Mouse (Mus musculus): ENCODE data around the gene Emx1. TPM values are rescaled to one million over a fixed set of nuclear protein-coding genes. Genes with fewer than 3 reads are reported as not detected.

Gene Emx1
- polyA plus RNA-seq, 1 experiment, result not detected

- Histone ChIP-seq H3K4me1 (ENCODE audit: control insufficient read depth, insufficient read depth, insufficient read length) (no peaks in the 10 kb centered on the region; the same call in 1 of the 2 replicates), H3K27me3 (ENCODE audit: control insufficient read depth, insufficient read depth, low read length) (peaks cover 31% of the 10 kb centered on the region), H3K36me3 (ENCODE audit: control insufficient read depth, insufficient read depth, low read length) (no peaks in the 10 kb centered on the region), H3K27ac (ENCODE audit: insufficient read depth, low read length) (no peak overlapping the region), H3K4me3 (ENCODE audit: extremely low read depth, insufficient read depth, insufficient read length) (no peak overlapping the region)
- no peak for DNase-seq (ENCODE audit: low read depth in 1 of 2, low spot score in 2 of 2)
- WGBS, result 5% methylated on average over 39 of the region's 39 CpGs
- TF ChIP-seq CTCF (IDR thresholded peaks at IDR 0.05; ENCODE audit: extremely low read depth, insufficient read depth, insufficient read length, insufficient replicate concordance) (no peak), POLR2A (IDR thresholded peaks at IDR 0.05; ENCODE audit: low read depth, low read length) (no peak)
Measured at GRCm38 (mm10) chr6:85188256-85189110, 1.2 kb downstream of the Emx1 start.

GRCm38 (mm10) chr6:85189361-85189760, 2.1 kb downstream of the Emx1 start:
- H3K4me1 ChIP-seq (ENCODE audit: control insufficient read depth, insufficient read depth, insufficient read length), result no peaks in the 10 kb centered on the region; the same call in 1 of the 2 replicates
- no peak overlapping the region for H3K27ac ChIP-seq (ENCODE audit: insufficient read depth, low read length)
- WGBS, result 20% methylated on average over 14 of the region's 14 CpGs
- peaks cover 29% of the 10 kb centered on the region for H3K27me3 ChIP-seq (ENCODE audit: control insufficient read depth, insufficient read depth, low read length)
- no peak overlapping the region for H3K4me3 ChIP-seq (ENCODE audit: extremely low read depth, insufficient read depth, insufficient read length)
- TF ChIP-seq CTCF (IDR thresholded peaks at IDR 0.05; ENCODE audit: extremely low read depth, insufficient read depth, insufficient read length, insufficient replicate concordance), result no peak
- TF ChIP-seq POLR2A (IDR thresholded peaks at IDR 0.05; ENCODE audit: low read depth, low read length), result no peak
- H3K36me3 ChIP-seq (ENCODE audit: control insufficient read depth, insufficient read depth, low read length), result no peaks in the 10 kb centered on the region
- no peak for DNase-seq (ENCODE audit: low read depth in 1 of 2, low spot score in 2 of 2)

- Histone ChIP-seq H3K27ac (ENCODE audit: insufficient read depth, low read length) (no peak overlapping the region), H3K27me3 (ENCODE audit: control insufficient read depth, insufficient read depth, low read length) (peaks cover 29% of the 10 kb centered on the region), H3K4me1 (ENCODE audit: control insufficient read depth, insufficient read depth, insufficient read length) (no peaks in the 10 kb centered on the region; the same call in 1 of the 2 replicates), H3K36me3 (ENCODE audit: control insufficient read depth, insufficient read depth, low read length) (no peaks in the 10 kb centered on the region), H3K4me3 (ENCODE audit: extremely low read depth, insufficient read depth, insufficient read length) (no peak overlapping the region)
- 2% methylated on average over 52 of the region's 52 CpGs for WGBS
- no peak for DNase-seq (ENCODE audit: low read depth in 1 of 2, low spot score in 2 of 2)
- TF ChIP-seq CTCF (IDR thresholded peaks at IDR 0.05; ENCODE audit: extremely low read depth, insufficient read depth, insufficient read length, insufficient replicate concordance) (no peak), POLR2A (IDR thresholded peaks at IDR 0.05; ENCODE audit: low read depth, low read length) (no peak)
Measured at GRCm38 (mm10) chr6:85189911-85190591, 2.8 kb downstream of the Emx1 start.

GRCm38 (mm10) chr6:85190671-85191070, 3.4 kb downstream of the Emx1 start:
- 9% methylated on average over 13 of the region's 13 CpGs for WGBS
- Histone ChIP-seq H3K36me3 (ENCODE audit: control insufficient read depth, insufficient read depth, low read length) (no peaks in the 10 kb centered on the region), H3K27me3 (ENCODE audit: control insufficient read depth, insufficient read depth, low read length) (peaks cover 29% of the 10 kb centered on the region), H3K27ac (ENCODE audit: insufficient read depth, low read length) (no peak overlapping the region), H3K4me3 (ENCODE audit: extremely low read depth, insufficient read depth, insufficient read length) (no peak overlapping the region), H3K4me1 (ENCODE audit: control insufficient read depth, insufficient read depth, insufficient read length) (no peaks in the 10 kb centered on the region; the same call in 1 of the 2 replicates)
- TF ChIP-seq CTCF (IDR thresholded peaks at IDR 0.05; ENCODE audit: extremely low read depth, insufficient read depth, insufficient read length, insufficient replicate concordance) (no peak), POLR2A (IDR thresholded peaks at IDR 0.05; ENCODE audit: low read depth, low read length) (no peak)
- DNase-seq (ENCODE audit: low read depth in 1 of 2, low spot score in 2 of 2), result no peak

GRCm38 (mm10) chr6:85191751-85192440, 4.7 kb downstream of the Emx1 start:
- H3K4me3 ChIP-seq (ENCODE audit: extremely low read depth, insufficient read depth, insufficient read length), result no peak overlapping the region
- WGBS, result 32% methylated on average over 9 of the region's 9 CpGs
- H3K4me1 ChIP-seq (ENCODE audit: control insufficient read depth, insufficient read depth, insufficient read length), result no peaks in the 10 kb centered on the region; the same call in 1 of the 2 replicates
- TF ChIP-seq CTCF (IDR thresholded peaks at IDR 0.05; ENCODE audit: extremely low read depth, insufficient read depth, insufficient read length, insufficient replicate concordance), result no peak
- TF ChIP-seq POLR2A (IDR thresholded peaks at IDR 0.05; ENCODE audit: low read depth, low read length), result no peak
- no peak for DNase-seq (ENCODE audit: low read depth in 1 of 2, low spot score in 2 of 2)
- H3K27ac ChIP-seq (ENCODE audit: insufficient read depth, low read length), result no peak overlapping the region
- H3K27me3 ChIP-seq (ENCODE audit: control insufficient read depth, insufficient read depth, low read length), result peaks cover 27% of the 10 kb centered on the region
- no peaks in the 10 kb centered on the region for H3K36me3 ChIP-seq (ENCODE audit: control insufficient read depth, insufficient read depth, low read length)

- peaks cover 14% of the 10 kb centered on the region for H3K27me3 ChIP-seq (ENCODE audit: control insufficient read depth, insufficient read depth, low read length)
- no peaks in the 10 kb centered on the region for H3K36me3 ChIP-seq (ENCODE audit: control insufficient read depth, insufficient read depth, low read length)
- H3K4me1 ChIP-seq (ENCODE audit: control insufficient read depth, insufficient read depth, insufficient read length), result no peaks in the 10 kb centered on the region
- H3K4me3 ChIP-seq (ENCODE audit: extremely low read depth, insufficient read depth, insufficient read length), result no peak overlapping the region
- WGBS, result 9% methylated on average over 29 of the region's 29 CpGs
- DNase-seq (ENCODE audit: low read depth in 1 of 2, low spot score in 2 of 2), result no peak
- H3K27ac ChIP-seq (ENCODE audit: insufficient read depth, low read length), result no peak overlapping the region
- TF ChIP-seq POLR2A (IDR thresholded peaks at IDR 0.05; ENCODE audit: low read depth, low read length), result no peak
- TF ChIP-seq CTCF (IDR thresholded peaks at IDR 0.05; ENCODE audit: extremely low read depth, insufficient read depth, insufficient read length, insufficient replicate concordance), result no peak
Measured at GRCm38 (mm10) chr6:85193381-85194318, 6.4 kb downstream of the Emx1 start.

Data from spleen, adult 2 months (tissue).